Mouse (Mus musculus) G1E (cell line): ENCODE results near the gene Bcl6.

ENCODE experiments used
- CTCF ChIP-seq: IDR thresholded peaks from 2 replicates; pipeline ENCODE4 v1.5.1; 2012; ENCODE audit warnings: low read depth, low read length, inconsistent platforms, mixed read lengths
- GATA1 ChIP-seq: IDR thresholded peaks from 2 replicates; pipeline ENCODE4 v1.6.1; 2012; ENCODE audit warnings: borderline replicate concordance, low read length, inconsistent platforms, mixed read lengths
- TAL1 ChIP-seq: conservative IDR thresholded peaks from 2 replicates; pipeline ENCODE4 v1.6.1; 2012; ENCODE audit warnings: low read depth, low read length, inconsistent platforms, mixed read lengths

DNA sequence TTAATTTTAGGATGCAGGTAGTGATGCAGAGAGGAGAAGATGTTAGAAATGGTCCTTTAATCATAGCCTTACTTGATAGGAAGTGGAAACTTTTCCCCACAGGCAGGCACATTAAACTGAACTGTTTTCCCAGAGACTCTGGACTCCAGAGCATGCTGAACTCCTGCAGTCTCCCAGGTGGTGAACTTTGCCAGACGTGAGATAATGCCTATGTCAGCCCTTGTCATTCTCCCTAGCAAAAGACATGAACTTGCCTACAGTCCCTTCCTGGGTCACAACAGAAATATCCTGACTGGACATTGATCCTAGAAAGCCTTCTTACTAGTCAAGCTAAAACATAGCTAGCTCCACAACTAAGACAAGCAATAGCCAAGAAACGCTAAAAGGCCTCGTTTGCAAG is 22.7 kb upstream of the Bcl6 start:
- TF ChIP-seq CTCF: no peak
- no peak for TF ChIP-seq GATA1
- no peak for TF ChIP-seq TAL1
